Mouse (Mus musculus) cerebellum, adult 9-11 months (tissue): ENCODE data around the gene Maff.

Source experiments
- DNase-seq: peaks from one replicate; pipeline ENCODE4 v3.0.0; 2022

The Maff gene

DNA sequence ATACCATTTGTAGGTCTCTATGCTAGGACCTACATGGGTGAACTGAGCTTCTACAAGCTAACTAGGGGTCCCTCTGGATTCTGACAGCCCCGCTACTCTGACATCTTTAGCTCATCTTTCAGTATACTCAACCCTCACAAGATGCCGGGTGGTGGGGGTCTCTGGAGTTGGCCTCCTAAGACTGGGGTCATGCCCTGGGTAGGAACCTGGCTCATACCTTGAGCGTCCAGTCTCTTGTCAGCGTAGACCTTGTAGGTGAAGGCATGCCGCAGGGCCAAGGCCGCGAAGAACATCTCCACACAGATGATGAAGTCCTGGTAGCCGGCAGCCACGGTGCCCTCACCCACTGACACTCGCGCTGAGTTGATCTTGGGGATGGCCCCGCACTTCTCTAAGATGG lies 18.6 kb downstream of the Maff start:
- DNase-seq = no peak

DNA sequence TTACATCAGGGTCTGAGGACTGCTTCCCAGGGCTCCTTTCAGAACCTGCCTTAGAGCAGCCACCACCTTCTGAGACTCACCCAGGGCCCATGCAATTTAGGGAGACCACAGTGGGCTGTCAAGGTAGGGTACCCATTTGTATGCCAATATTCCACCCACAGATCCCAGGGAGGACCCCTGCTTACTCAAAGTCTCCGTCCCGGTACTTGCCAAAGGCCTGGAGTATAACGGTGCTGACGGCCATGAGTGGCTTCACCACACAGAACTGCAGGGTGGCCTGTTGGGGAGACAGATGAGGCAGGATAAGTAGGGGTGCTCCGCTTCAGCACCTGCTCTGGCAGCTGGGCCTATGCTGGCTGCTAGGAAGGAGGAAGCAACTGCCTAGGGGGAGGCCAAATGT lies 20.0 kb downstream of the Maff start:
- no peak for DNase-seq

DNA sequence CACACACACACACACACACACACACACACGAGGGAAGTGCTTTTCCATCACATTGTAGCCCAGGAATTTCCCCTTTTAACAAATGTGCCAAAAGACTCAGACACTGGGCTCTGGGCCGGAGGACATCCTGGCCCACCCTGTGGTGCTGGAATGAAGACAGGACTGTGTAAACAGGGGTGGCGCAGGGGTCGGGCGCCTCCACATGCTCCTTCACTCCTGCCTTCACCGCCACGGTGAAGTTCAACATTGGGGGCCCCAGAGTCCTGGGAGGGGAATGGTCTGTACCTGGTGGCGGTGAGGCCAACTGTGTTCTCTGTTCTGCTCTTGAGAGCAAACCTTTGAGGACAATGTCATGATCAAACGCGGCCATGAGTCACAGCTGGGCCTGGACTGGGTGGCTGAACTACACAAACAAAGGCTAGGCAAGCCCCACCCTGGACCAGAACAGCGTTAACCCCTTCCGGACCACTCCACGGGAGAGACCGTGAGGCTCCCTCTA lies 21.9 kb downstream of the Maff start:
- DNase-seq = no peak

DNA sequence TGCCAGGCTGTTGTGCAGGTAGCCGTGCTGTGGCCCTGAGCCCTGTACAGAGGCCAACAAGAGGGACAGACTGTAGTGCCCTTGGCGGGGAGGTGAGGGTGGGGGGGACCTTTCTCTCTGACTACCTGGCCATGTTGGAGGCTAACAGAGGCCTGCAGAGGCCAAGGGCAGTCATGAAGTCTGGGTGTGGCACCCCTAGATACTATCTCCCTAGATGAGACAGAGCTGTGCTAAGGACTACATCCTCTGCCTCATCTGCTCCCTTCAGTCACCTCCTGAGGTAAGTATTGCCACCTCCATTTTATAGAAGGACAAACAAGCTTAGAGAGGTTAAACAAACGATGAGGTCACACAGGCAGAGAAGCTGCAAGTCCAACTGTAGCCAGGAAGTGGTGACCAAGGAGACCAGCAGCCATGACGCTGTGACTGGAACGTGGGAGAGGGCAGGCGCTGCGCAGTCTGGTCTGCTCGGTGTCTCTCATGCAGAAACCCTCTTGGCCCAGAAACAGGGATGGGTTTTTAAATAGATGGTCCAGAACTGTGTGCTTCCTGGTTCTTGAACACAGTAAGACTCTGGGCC lies 22.5 kb downstream of the Maff start:
- DNase-seq = no peak

DNA sequence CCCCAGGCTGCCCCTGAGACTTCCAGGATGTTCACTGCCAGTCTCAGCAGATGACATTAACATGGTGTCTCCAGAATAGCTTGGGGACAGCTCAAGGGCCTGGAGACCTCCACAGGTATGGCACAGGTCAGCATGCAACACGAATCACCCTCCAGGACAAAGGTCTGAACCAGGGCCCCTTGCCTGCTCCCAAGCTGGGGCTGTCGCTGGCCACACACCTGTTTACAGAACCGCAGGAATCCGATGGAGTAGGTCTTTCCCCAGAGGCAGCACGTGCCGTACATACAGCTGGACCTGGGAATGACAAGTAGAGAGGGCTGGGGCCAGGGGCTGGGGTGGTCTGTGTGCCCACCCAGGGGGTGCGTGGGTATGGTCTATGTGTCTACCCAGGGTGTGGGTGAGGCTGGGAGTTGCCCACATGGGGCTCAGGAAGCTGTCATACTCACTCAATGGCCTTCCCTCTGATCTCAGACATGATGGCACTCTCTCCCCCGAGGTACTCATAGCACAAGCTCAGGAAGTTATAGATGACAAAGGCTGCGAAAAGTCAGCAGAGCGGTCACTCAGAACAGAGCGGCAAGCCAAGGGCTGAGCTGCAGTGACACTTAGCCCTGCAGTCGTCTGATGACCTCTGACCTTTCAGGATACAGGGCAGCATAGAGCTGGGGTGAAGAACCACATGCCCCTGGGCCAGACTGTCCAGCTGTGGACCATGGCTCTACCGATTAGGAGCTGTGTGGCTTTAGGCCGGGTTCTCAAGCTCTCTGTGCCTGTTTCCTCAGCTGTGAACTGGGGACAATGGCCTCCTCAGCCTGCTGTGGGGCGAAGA lies 23.2 kb downstream of the Maff start:
- no peak for DNase-seq

DNA sequence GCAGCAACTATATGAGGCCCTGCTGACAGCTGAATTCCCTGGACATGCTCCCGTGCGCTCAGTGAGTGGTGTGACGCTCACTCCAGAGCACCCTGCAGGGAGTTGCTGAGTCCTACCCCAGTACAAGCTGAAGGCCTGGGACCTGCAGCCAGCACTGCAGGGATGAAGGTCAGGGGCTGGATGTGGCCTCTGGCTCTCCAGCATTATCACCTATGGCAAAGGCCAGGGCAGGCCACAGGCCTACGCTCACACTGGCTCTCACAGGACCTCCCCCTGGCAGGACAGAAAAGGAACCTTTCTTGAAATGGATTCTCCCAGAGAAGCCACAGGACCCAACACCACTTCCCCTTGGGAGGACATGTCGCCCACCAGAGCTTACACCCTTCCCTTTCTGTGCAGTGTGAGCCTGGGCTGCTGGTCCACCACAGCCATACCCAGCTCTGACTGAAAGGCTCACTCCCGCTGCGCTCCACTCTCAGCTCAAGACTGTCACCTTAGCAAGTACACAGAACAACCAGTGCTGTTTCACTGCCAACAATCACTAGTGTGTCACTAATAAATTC lies 23.9 kb downstream of the Maff start:
- no peak for DNase-seq

DNA sequence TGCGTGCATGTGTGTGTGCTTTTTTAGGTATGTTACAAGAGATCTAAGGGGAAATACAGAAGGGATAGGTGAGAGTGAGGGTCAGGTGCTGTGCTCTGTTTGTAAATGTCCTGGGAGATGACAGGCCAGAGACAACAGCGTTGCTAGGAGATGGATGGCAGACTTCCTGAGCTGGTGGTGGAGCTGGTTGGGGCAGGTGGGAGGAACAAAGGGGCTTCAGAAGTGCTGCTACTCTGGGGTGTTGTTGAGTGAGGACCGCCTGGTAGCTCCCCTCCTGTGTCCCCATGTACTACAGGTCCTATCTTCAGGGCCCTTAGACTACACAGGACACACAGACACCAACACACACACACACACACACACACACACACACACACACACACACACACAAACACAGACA lies 28.3 kb downstream of the Maff start:
- no peak for DNase-seq

DNA sequence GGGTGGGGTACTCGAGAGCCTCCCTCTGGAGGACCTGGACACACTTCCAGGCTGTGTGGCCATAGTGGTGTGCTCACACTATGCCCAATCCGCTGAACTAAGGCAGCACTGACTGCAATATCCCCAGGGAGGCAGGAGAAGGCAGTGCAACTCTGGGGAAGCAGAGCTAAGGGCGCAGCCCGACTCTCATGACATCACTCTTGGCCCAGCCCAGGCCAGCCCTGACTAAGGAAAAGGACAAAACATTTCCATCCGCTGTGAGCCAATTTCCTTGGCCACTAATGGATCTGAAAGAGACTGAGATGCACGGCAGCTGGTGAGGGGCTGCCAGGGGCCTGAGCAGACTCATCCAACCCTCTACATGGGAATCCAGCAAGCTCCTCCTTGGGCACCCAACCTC lies 31.3 kb downstream of the Maff start:
- DNase-seq = peak; percentile 42

DNA sequence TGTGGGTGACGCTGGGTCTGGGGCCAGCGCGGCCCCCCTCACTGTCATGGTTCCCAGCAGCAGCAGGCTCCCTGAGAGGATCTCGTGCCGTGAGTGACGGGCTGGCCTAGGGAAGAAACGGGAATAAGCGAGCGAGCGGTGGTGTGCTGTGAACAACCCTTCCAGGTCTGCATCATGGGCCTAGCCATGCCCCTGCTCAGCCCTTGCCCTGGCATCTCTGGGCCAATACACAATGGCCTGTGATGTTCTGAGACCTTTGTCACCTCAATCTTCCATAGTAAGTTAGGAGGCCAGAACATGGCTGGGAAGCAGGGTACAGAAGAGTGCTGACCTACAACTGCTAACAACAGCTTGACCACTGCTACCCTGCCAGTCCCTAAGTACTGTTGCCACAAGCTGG lies 32.2 kb downstream of the Maff start:
- DNase-seq = no peak

DNA sequence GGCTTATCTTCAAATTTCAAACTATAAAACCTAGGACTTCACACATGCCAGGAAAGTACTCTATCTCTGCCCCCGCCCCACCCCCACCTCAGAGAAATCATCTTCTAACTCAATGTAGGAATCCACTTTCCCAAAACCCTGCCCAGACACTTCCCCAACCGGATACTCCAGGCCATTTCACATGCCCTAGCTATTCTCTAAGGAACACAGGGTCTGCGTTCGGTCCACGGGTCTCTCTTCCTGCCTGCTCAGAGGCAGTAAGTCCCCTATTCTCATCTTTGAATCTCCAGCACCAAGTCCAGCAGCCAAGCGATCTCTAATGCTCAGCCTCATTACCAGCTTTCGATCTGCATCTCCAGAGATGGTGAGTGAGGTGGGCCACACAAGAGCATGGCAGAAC lies 33.2 kb downstream of the Maff start:
- DNase-seq = no peak

DNA sequence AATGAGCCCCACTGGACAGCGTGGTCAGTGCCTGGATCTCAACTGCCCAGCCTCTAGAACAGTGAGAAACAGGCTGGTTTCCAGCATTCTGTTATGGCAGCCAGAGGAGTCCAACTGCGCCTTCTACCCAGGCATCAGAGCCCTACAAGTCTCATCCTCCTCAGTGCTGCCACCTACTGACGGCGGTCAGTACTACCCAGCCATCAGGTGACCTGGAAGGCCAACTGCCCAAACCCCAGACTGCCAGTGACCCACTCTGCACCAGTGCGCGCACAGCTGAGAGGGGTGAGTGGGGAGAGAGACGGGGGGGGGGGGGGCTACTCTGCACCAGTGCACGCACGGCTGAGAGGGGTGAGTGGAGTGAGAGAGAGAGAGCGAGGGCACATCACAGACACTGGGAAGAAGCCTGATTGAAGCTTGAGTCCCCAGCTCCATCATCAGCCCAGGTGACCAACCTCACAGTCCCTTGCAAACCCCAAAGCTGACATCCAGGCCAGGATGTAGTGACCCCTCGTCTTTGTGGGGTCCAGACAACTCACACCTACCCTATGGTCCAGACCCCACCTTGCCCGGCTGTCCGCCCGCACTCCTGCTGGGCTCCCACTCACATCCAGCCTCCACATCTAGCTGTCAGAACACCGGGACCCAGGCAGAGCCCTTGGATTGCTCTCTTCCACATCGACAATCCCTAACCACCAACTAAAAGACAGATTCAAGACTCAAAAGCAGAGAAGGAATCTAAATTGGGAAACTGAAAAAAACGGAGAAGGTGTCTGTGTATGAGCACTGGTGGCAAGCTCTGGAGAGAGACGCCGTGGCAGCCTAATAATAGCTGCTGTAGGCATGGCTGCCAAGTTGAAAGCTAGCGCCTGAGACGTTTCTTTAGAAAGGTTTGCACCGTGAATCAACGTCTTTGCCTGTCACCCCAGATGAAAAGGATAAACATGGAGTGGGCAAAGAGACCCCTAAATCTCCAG lies 34.3 kb downstream of the Maff start:
- DNase-seq = peak; percentile 79

DNA sequence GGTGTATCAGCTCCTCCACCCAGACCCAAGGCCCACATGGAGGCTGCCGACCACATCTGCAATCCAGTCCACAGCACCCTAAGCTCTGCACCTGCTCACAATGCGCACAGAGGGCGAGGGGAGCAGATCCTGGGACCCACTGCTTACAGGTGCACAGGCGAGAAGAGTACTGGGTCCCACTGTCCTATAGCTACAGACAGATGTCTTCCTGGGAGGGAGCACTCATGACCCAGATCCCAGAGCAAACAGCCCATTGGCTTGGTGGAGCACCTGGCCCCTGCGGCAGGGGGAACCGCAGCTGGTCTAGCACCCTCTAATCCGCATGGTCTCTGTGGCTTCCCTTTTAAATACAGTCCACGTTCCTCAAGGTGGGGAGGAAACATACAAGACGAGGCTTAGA lies 35.2 kb downstream of the Maff start:
- no peak for DNase-seq

DNA sequence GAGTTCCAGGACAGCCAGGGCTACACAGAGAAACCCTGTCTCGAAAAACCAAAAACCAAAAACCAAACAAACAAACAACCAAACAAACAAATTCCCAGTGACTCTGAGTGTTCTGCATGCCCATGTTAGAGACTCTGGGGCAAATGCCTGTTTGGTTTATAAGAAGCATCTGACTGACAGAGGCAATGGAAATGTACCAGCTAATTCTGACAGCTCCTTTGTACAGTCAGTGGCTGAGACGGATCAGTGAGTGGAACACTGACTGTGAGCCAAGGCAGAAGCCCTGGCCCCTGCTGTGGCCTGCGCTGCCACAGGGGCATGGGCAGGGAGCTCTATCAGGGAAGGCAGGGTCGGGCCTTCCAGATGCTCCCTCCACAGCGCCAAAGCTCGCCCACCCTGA lies 40.7 kb downstream of the Maff start:
- DNase-seq = no peak

DNA sequence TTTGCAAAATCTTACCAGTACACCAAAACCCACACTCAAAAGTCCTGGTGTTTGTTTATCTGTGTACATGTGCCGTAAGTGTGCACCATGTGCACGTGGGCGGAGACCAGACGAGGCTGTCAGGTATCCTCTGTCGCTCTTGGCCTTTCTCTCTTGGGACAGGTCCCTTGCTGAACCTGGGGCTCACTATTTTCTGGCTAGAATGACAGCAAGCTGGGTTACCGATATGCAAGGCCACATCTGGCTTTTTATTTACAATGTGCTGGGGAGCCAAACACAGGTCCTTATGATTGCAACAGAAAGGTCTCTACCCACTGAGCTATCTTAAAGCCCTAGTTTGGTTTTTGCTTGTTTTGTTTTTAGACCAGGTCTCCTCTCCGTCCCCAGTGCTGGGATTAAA lies 41.2 kb downstream of the Maff start:
- DNase-seq = no peak

DNA sequence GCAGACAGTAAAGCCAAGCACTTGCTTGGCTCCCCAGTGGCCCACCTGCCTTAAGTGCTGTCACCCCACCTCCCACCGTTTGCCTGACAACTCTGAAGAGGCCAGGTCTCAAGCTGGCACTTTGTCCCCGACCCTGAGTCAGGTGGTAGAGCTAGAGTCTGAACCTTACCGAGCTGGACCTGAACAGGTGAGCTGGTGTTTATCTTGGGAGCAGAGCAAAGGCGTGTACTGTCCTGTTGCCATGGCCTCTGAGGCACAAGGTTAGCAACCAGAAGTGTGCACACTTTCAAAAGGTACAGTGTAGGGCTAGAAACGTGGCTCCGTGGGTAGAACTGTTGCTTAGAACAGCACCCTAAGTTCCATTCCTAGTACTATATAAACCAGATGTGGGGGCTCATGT lies 41.8 kb downstream of the Maff start:
- DNase-seq = no peak

DNA sequence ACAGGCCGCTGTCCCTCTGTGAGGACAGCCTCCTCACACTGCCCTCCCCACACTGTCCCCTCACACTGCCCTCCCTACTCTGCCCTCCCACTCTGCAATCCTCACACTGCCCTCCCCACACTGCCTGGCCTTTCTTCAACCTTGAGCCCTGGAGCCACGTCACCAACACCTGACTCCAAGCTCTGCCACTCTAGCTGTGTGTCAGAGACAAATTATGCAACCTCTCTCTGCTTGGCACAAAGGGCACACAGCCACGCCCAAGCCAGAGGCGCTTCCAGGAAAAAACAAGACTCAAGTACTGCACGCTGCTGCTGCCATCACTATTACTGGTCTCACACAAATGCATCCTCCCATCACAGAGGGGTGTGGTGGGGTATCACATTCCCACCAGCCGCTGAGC lies 44.0 kb downstream of the Maff start:
- no peak for DNase-seq

DNA sequence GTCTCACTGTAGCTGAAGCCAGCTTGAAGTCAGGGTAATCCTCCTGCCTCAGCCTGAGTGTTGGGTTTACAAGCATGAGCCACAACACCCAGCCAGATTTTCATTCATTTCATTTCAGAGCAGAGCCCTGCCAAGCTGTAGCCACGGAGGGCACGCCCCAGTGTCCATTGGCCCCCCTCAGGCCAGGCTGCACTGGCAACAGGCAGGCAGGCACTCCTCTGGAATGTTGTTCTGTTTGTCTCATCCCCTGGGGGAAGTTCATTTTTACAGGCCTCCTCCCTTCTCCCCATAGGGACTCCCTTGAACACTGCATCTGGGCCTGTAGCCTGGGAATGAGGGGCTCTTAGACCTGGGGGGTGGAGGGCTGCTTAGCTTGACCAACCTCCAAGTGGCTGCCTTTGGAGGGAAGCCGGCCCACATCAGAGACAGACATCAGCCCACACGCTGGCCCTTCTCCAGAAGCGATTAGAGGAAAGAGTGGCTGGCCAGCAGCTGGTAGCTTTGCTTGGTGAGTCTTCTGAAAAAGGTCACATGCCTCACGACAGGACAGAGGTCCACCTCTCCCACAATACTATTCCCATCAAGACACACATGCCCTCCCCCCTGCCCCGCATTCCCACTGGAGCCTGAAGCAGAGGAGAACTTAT lies 45.1 kb downstream of the Maff start:
- DNase-seq = no peak

DNA sequence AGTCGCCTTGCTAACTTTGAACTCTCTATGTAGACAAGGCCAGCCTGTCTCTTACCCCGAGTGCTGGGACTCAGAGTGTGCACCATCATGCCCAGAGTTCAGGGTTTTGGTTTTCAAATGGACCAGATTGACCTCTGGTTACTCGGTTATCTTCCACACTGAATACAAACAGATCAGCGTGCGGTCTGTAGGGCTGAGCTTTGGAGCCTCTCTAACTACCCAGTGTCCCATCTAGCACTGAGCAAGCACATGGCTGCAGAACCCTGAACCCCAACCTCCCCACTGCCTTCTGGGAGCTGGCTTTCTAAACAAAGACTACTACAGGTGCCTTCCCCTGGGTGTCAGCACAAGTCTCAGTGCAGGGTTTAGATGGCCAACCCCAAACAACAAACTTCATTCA lies 46.1 kb downstream of the Maff start:
- no peak for DNase-seq

DNA sequence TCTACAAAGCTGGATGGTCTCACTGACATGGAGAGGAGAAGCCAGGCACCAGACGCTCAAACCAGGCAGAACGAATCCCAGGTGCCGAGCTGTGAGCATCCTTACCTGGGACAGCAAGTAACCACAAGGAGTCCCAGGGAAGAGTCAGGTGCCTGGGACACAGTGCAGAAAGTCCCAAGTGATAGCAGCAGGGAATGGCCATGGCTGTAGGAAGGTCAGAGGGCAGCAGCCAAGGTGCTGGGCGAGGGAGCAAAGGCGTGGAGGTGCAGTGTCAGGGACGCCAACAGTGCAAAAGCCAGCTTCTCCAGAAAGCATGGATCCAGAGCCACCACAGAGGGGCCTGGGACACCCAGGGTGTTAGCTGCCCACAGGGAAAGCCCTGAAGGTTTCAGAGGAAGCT lies 46.7 kb downstream of the Maff start:
- DNase-seq = no peak

DNA sequence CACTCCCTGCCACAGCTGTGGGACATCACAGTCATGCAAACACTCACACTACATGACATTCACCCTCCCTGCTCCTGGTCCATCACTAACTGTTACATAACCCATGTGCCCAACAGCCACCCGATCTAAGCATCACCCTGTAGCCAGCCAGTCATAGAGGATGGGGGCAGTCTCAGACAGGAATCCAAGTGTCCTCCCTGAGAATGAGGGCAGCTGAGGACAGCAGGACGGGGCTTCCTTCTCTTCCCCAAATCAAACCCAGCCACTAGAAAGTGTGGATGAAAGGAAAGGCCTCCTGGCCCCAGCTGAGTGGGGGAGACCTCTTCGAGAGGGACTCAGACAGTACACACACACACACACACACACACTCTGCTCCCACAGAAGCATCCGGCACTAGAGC lies 48.4 kb downstream of the Maff start:
- DNase-seq = no peak

DNA sequence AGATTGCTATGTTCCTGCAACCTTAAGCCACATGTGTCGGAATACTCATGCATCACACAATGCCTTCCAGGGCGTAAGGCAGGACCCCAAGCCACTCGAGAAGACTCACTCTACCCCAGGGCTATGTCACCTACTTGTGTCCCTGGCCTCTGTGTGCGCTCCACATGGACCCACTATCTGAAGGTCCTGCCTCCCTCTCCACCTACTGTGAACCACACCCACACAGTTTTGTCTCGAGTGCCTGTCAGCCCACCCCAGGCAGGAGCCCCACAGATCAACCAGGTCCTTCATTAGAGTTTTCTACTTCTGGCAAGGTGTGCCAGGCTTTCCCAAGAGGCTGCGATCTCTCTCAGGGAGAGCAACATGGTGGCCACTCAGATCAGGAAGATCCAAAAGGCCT lies 48.9 kb downstream of the Maff start:
- no peak for DNase-seq

DNA sequence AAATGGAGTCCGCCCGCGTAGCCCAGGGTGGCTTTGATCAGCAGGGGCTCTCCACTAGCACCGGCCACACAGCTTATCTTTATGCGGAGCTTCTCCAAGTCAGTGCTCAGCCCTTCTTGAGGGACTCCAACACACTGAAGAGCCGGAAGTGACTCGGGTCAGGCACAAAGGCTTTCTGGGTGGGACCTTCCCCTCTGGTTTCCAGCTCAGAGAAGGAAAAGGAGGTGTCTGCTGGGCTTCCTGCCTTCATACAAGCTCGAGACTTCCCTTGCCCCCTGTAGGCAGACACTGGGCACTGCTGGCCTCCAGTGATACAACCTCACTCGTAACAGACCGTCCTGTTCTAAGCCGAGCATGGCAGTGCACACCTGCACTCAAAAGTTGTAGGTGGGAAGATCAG lies 50.3 kb downstream of the Maff start:
- DNase-seq = no peak
